Mouse (Mus musculus) heart, embryonic 14.5 days (tissue): ENCODE measurements around the gene Endod1. TPM values are rescaled to one million over a fixed set of nuclear protein-coding genes. Genes with fewer than 3 reads are reported as not detected.

Experiments
- ATAC-seq: fragments of 200-750 bp; cut with Nextera tagmentation; 2 replicates; pipeline ENCODE4 v1.8.0; 2017; ENCODE audit warnings: low read depth, moderate TSS enrichment; ENCODE audit not compliant: insufficient number of reproducible peaks, insufficient read depth, low FRiP score
- H3K27ac ChIP-seq, 2 experiments: fragments of 200-500 bp in 1 of 2; fragments of 300-500 bp in 1 of 2; sonication (generic) in 1 of 2; replicated peaks in 1 of 2; 2 replicates each; pipeline ENCODE4 v1.5.1; 2012 to 2014; ENCODE audit warnings: low read depth in 2 of 2, low read length in 2 of 2, control low read depth in 1 of 2, mild to moderate bottlenecking in 1 of 2, mixed read lengths in 1 of 2; ENCODE audit not compliant: control insufficient read depth in 1 of 2, insufficient read depth in 1 of 2
- H3K27me3 ChIP-seq: fragments of 300-500 bp; sonication (generic); 2 replicates; pipeline ENCODE4 v1.6.1; 2014; ENCODE audit warnings: mild to moderate bottlenecking, low read length, control low read depth; ENCODE audit not compliant: control insufficient read depth, insufficient read depth
- H3K36me3 ChIP-seq: fragments of 300-500 bp; sonication (generic); 2 replicates; pipeline ENCODE4 v1.6.1; 2014; ENCODE audit warnings: mild to moderate bottlenecking, control low read depth, low read length, mixed read lengths; ENCODE audit not compliant: control insufficient read depth, insufficient read depth
- H3K4me1 ChIP-seq, 2 experiments: fragments of 200-500 bp in 1 of 2; fragments of 300-500 bp in 1 of 2; sonication (generic) in 1 of 2; 2 replicates each; pipeline ENCODE4 v1.6.1; 2012 to 2014; ENCODE audit warnings: low read length in 2 of 2, control low read depth in 1 of 2, mixed read lengths in 1 of 2; ENCODE audit not compliant: control insufficient read depth in 2 of 2, insufficient read depth in 2 of 2
- H3K4me2 ChIP-seq: fragments of 300-500 bp; sonication (generic); 2 replicates; pipeline ENCODE4 v1.6.1; 2014; ENCODE audit warnings: mild to moderate bottlenecking, low read length
- H3K4me3 ChIP-seq, 2 experiments: fragments of 200-500 bp in 1 of 2; fragments of 300-500 bp in 1 of 2; sonication (generic) in 1 of 2; 2 replicates each; pipeline ENCODE4 v1.5.1; 2012 to 2014; ENCODE audit warnings: low read length in 2 of 2, mild to moderate bottlenecking in 2 of 2, control low read depth in 1 of 2, low read depth in 1 of 2, moderate library complexity in 1 of 2; ENCODE audit not compliant: control insufficient read depth in 1 of 2, insufficient read depth in 1 of 2
- H3K9ac ChIP-seq: fragments of 300-500 bp; sonication (generic); 2 replicates; pipeline ENCODE4 v1.6.1; 2014; ENCODE audit warnings: mild to moderate bottlenecking, low read length
- H3K9me3 ChIP-seq: fragments of 300-500 bp; sonication (generic); 2 replicates; pipeline ENCODE4 v1.6.1; 2016; ENCODE audit warnings: low read length, control low read depth; ENCODE audit not compliant: control insufficient read depth
- WGBS: fragments of 180-500 bp; shearing (Covaris S2); extraction: QIAGEN DNeasy Blood & Tissue Kit; methylation state at CpG from one replicate; pipeline ENCODE4 v1.1.7; 2014; 5-methylcytosine and 5-hydroxymethylcytosine counted together
- polyA plus RNA-seq: library from polyadenylated mRNA; unstranded; fragments of >200 nt; fragmentation: Nextera tagmentation; extraction: Ambion mirVana; gene quantifications from 2 replicates; pipeline ENCODE4 v1.2.1, GENCODE M21; 2014

The Endod1 gene
- polyA plus RNA-seq, 1 experiment from 2014 or later = 8.7 TPM

GRCm38 (mm10) chr9:14364719-14365118 lies 16.6 kb downstream of the Endod1 start:
- Histone ChIP-seq H3K9me3 (no peaks in the 10 kb centered on the region), H3K4me1 (peaks cover 2 to 3% of the 10 kb centered on the region in 2 experiments; a peak in 2 of 4 replicates), H3K36me3 (no peaks in the 10 kb centered on the region), H3K4me2 (no peak overlapping the region), H3K27me3 (no peaks in the 10 kb centered on the region), H3K4me3 (no peak overlapping the region), H3K9ac (no peak overlapping the region), H3K27ac (no peak overlapping the region)
- WGBS = 90% methylated on average over 9 of the region's 9 CpGs
- ATAC-seq = no peak

DNA sequence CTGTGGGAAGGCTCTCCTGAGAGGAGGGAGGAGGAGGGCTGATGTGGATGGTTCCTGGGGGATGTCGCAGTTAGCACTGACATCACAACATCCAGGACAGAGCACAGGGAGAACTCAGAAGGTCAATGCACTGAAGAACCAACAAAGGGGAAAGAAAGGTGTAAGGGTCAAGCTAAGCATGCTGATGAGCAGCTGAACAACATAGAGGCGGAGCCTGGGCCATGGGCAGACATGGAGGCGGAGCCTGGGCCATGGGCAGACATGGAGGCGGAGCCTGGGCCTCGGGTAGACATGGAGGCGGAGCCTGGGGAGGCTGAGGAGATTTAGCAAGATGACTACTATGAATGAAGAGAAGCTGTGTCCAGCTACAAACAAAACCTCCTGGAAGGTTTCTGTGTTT lies 17.8 kb downstream of the Endod1 start:
- Histone ChIP-seq H3K36me3 (no peaks in the 10 kb centered on the region), H3K4me2 (no peak overlapping the region), H3K27ac (no peak overlapping the region), H3K9me3 (no peaks in the 10 kb centered on the region), H3K4me3 (no peak overlapping the region), H3K4me1 (peaks cover 2 to 3% of the 10 kb centered on the region in 2 experiments; a peak in 2 of 4 replicates), H3K9ac (no peak overlapping the region), H3K27me3 (no peaks in the 10 kb centered on the region)
- no peak for ATAC-seq
- WGBS = 79% methylated on average over 6 of the region's 6 CpGs

- Histone ChIP-seq H3K27me3 (no peaks in the 10 kb centered on the region), H3K9ac (no peak overlapping the region), H3K36me3 (no peaks in the 10 kb centered on the region), H3K4me1 (peaks cover 2 to 3% of the 10 kb centered on the region in 2 experiments; a peak in 2 of 4 replicates), H3K9me3 (no peaks in the 10 kb centered on the region), H3K4me3 (no peak overlapping the region), H3K4me2 (no peak overlapping the region), H3K27ac (no peak overlapping the region)
- ATAC-seq = no peak
- 86% methylated on average over 8 of the region's 8 CpGs for WGBS
Observed at GRCm38 (mm10) chr9:14362068-14362768, 19.1 kb downstream of the Endod1 start.

- no peak overlapping the region for H3K4me2 ChIP-seq
- H3K36me3 ChIP-seq = no peaks in the 10 kb centered on the region
- ATAC-seq = no peak
- H3K27me3 ChIP-seq = no peaks in the 10 kb centered on the region
- no peak overlapping the region for H3K4me3 ChIP-seq
- no peaks in the 10 kb centered on the region for H3K9me3 ChIP-seq
- H3K4me1 ChIP-seq = no peaks in the 10 kb centered on the region
- WGBS = 82% methylated on average over 4 of the region's 4 CpGs
- no peak overlapping the region for H3K27ac ChIP-seq
- no peak overlapping the region for H3K9ac ChIP-seq
Observed at GRCm38 (mm10) chr9:14357033-14357432, 24.3 kb downstream of the Endod1 start.

DNA sequence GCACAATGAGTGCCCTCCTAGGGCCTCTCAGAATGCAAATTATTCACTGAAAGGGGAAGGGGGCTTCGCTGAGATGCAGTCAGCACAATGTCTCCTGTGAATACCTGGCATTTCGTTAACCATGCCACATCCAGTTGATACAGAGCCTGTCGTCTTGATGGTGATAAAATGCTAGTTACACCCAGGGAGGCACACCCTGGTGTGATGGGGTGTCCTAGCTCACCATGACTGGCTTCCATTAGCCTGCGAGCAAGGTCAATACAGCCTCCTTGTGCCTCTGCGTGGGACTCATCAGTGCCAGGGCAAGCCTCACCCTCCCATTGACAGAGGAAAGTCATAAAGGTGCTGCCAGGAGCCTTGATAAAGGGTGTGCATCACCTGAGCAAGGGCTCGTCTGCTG lies 26.5 kb downstream of the Endod1 start:
- no peak overlapping the region for H3K27ac ChIP-seq
- no peaks in the 10 kb centered on the region for H3K27me3 ChIP-seq
- H3K4me1 ChIP-seq = no peaks in the 10 kb centered on the region
- H3K4me3 ChIP-seq = no peak overlapping the region
- no peaks in the 10 kb centered on the region for H3K36me3 ChIP-seq
- no peak overlapping the region for H3K4me2 ChIP-seq
- no peaks in the 10 kb centered on the region for H3K9me3 ChIP-seq
- ATAC-seq = no peak
- WGBS = 74% methylated on average over 6 of the region's 6 CpGs
- H3K9ac ChIP-seq = no peak overlapping the region

DNA sequence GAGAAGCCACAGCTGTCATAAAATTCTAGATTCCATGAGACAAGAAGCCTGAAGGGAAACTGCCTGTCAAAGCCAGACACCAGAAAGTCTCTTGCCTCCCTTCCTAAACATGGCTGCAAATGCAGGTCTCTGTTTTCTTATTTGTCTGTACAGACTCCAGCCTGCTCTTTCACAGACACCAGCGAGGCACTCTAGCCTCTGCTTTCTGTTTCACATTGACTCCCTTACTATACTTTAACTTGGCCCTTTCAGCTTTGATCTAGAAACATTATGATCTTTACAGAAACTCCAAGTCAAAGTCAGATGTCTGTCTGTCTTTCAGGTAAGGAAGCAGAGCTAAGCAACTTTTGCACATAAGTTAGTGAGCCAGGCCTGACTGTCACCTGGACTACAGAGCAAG lies 29.0 kb downstream of the Endod1 start:
- Histone ChIP-seq H3K27ac (no peak overlapping the region), H3K27me3 (no peaks in the 10 kb centered on the region), H3K4me3 (no peak overlapping the region), H3K4me2 (no peak overlapping the region), H3K9me3 (no peaks in the 10 kb centered on the region), H3K4me1 (no peaks in the 10 kb centered on the region), H3K9ac (no peak overlapping the region), H3K36me3 (no peaks in the 10 kb centered on the region)
- 85% methylated on average over 1 of the region's 1 CpGs for WGBS
- no peak for ATAC-seq

- no peaks in the 10 kb centered on the region for H3K36me3 ChIP-seq
- WGBS = 68% methylated on average over 2 of the region's 2 CpGs
- no peaks in the 10 kb centered on the region for H3K27me3 ChIP-seq
- H3K4me2 ChIP-seq = no peak overlapping the region
- ATAC-seq = no peak
- H3K9me3 ChIP-seq = no peaks in the 10 kb centered on the region
- no peak overlapping the region for H3K4me3 ChIP-seq
- no peaks in the 10 kb centered on the region for H3K4me1 ChIP-seq
- H3K9ac ChIP-seq = no peak overlapping the region
- no peak overlapping the region for H3K27ac ChIP-seq
Observed at GRCm38 (mm10) chr9:14350787-14351186, 30.5 kb downstream of the Endod1 start.

GRCm38 (mm10) chr9:14349380-14349779 lies 31.9 kb downstream of the Endod1 start:
- Histone ChIP-seq H3K27ac (no peak overlapping the region), H3K9ac (no peak overlapping the region), H3K4me2 (no peak overlapping the region), H3K4me1 (no peaks in the 10 kb centered on the region), H3K4me3 (no peak overlapping the region), H3K36me3 (no peaks in the 10 kb centered on the region), H3K9me3 (no peaks in the 10 kb centered on the region), H3K27me3 (no peaks in the 10 kb centered on the region)
- ATAC-seq = no peak
- WGBS = 78% methylated on average over 5 of the region's 5 CpGs
